Mouse (Mus musculus) ovary, adult 18-20 months (tissue): ENCODE data around the gene Lrp10.
A peak's percentile ranks its signal among the peaks of the same experiment; 100 is the strongest.

Experiments used
- DNase-seq: peaks from one replicate; pipeline ENCODE4 v3.0.0; 2022; ENCODE audit warnings: low spot score, mixed read lengths

The Lrp10 gene

DNA sequence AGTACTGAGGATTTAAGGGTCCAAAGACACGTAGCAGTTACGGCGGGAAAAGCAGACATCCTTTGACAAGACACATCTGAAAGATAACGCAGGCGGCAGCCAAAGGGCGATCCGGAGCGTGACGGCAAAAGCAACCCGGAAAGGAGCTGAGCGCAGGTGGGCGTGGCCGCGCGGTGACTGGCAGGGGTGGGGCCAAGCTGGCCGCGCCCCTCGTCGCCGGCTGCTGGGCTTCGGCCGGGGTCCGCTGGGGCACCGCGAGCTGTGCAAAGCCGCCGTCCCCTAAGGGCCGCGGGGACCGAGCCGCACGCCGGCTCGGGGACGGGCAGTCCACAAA lies at the start of gene Lrp10:
Lrp10 (plus strand) TSS at position 179 of the 334 bp plus-strand sequence.
- peak; percentile 78 for DNase-seq

DNA sequence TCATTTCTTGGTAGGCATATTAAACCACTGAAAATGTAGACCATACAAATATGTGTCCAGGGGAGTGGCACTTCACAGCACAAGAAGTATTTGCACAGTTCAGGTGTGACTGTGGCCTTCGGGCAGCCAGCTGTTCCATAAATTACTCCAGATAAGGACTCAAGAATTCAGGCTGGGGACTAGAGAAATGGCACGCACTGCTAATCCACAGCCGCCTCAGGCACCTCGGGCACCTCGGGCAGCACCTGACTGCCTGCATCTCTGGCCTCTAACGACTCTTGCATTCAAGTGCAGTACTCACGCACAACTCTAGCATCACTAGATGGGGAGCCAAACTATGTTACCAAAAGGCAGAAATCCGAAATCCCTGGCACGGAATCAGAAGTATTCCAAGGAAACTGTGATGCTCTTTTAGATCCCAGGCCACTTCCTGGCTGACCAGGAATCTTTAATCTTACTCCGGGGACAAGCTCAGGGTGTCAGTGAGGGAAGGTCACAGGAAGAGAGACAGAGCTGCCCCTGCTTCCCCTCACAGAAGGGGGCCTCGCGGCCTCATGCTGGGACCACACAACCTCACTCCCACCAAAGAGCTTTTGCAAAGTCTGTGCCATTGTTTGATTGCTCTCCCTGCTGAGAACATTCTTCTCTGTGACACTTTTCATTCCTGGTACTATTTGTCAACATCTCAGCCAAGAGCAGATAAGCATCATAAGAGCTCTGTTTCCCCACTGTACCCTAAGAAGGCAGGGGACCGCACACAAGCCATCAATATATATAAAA lies 48.5 kb upstream of the Lrp10 start:
- no peak for DNase-seq

DNA sequence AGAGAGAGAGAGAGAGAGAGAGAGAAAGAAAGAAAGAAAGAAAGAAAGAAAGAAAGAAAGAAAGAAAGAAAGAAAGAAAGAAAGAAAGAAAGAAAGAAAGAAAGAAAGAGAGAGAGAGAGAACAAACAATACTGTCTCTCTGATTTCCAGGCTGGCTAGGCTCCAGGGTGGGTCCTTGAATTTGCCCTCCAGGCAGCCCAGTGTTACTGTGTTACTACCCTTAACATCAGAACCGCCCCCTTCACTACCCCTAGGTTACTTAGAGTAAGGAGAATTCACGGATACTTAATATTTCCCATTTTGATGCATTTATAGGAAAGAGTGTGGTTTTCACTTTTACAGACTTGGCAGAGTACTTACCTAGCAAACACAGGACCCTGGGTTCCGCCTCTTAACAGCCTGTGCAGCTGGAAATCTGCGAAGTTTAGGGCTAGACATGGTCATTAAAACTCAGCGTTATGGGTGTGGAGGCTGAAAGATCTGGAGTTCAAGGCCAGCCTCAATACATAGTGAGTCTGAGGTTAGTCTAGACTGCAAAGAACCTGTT lies 47.6 kb upstream of the Lrp10 start:
- DNase-seq: no peak

DNA sequence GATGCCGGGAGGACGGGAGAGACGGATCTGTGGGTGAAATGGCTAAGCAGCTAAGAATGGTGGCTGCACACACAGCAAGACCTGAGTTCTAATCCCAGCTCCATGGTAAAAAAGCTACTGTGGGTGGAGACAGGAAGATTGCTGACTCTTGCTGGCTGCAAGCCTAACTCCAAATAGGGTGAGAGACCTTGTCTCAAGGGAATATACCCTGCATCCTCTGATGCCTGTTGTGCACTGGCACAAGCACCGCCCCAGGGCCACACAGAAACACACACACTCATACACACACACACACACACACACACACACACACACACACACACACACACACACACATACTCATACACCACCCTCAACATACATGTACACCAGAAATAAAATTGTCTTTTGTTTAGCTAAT lies 47.1 kb upstream of the Lrp10 start:
- no peak for DNase-seq

DNA sequence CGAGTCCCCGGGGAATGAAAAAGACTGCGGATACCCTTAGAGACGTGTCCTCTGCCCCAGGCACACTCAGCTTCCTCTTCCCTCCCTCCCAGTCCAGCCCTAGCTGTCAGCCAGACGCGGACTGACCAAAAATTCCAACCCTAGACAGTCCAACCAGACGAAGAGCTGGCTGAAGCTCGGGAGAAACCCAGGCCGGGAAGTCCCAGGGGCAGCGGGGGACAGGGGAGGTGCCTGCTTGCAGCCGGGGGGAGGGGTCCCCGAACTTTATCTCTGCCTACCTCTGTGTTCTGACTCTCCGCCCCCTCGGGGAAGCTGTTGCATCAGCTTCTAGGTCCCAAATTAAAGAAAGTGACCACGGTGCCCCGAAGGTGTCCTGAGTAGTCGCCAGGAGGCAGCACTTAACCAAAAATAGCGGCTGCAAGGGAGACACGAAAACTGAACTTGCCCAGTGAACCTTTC lies 46.3 kb upstream of the Lrp10 start, which contains the start of gene Slc7a7:
Slc7a7 (minus strand) TSS at position 158 of the 459 bp plus-strand sequence.
- DNase-seq: no peak

DNA sequence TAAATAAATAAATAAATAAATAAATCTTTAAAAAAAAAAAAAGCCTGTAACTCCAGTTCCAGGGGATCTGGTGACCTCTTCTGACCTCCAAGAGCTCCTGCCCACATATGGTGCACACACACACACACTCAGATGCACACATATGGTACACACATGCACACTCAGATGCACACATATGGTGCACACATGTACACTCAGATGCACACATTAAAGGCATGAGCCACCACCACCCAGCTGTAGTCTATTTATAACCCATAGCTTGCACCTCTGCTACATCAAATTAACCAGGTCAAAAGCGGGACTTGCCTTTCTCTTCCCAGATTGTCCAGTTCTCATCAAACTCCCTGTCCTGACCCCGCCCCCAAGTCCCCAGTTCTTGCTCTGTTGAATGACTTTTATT lies 42.9 kb upstream of the Lrp10 start:
- DNase-seq: no peak

DNA sequence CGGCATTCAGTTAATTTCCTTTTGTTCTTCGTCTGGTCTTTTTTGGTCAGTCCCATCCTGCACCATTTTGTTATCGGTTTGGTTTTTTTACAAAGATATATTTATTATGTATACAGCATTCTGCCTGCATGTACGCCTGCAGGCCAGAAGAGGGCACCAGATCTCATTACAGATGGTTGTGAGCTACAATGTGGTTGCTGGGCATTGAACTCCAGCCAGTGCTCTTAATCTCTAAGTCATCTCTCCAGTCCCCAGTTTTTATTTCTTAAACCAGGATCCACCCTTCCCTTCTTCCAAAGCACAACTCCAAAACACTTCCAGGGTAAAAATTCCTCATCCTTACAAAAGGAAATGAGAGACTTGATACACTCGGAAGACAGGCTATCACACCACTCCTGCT lies 40.5 kb upstream of the Lrp10 start:
- no peak for DNase-seq

DNA sequence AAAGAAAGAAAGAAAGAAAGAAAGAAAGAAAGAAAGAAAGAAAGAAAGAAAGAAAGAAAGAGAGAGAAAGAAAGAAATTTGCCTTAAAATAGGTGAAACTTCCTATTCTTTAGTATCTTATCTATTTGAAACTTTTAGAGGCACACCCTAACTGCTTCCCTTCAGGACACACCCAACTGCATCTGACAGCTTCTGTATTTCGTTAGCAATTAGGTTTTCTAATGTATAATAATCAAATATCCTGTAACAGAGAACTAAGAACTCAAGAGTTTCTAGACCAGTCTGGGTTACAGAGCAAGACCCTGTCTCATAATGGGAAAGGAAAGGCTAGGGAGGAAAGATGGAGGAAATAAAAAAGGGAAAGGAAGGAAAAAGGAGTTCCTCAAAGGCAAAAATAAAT lies 39.3 kb upstream of the Lrp10 start:
- no peak for DNase-seq

DNA sequence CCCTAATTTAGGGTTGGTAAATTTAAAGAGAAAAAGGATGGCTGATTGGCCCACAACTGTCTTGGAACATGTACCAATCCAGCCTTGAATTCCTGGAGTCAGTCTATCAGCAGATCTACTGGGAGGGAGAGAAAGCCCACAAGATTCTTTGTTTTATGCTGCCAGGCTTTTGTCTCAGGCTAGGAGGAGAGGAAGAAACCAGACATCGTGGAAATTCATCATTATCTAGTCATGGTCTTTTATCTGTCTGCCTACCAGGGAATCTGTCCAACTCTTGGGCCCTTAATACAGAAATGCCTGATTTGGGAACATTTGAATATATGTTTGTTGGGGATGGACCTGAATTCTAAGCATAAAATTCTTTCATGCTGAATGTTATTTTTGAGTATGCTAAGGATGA lies 38.4 kb upstream of the Lrp10 start:
- no peak for DNase-seq

DNA sequence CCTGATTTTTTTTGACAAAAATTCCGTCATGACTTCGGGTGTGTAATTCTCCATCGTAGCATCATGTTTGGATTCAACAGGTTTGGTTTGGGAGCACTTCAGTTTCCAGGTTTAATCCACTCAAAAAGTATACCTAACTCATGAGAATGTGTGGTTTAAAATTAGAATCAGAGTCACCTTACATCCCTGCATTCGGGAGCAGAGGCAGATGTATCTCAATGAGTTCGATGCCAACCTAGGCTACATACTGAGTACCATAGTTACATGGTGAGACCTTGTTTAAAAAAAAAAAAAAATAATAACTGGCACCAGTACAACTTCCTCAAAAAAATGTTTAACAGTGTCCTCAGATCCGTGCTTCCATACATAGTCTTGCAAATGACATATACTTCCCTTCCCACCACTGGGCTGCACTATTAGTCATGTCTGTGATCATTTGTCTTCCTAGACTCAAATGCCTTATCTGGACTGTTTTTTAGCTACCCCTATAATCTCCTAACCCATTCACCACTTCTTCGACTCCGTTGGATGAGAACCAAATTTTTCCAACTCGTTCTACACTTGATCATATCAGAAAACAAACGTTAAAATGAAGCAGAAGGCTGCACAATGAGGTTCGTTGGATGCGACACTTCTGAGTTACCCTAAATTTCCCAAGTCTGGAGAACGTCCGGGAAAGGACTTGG lies 37.8 kb upstream of the Lrp10 start:
- DNase-seq: no peak

DNA sequence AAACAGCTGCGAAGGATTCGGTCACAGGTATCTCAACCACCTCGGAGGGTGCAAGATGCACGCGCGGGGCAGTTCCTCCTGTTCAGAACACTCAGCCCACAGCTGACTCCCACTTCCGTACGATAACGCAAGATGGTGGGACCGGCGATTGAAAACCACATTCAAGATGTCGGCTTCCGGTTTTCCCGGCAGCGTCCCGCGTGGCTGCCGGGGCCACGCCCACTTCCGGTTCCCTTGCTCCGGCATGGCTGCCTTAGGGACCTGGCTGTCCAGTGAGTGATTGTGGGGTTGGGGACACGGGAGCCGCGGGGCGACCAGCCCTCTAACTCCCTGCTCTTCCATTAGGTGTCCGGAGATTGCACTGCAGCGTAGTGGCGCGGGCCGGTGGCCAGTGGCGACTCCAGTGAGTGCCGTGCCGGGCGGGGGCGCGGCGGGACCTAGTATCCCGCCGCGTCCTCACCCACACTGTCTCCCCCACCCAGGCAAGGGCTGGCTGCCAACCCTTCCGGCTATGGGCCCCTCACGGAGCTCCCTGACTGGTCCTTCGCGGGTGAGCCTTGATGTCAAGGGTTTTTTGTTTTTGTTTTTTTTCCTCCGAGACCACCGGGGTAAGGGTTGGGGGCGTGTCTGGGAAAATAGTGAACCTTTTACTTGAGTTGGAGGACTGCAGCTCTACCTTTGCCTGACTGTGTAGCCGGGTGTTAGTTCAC lies 37.1 kb upstream of the Lrp10 start, which contains the start of gene Mrpl52:
Mrpl52 (plus strand) TSS at position 221 of the 710 bp plus-strand sequence.
- peak; percentile 88 for DNase-seq

DNA sequence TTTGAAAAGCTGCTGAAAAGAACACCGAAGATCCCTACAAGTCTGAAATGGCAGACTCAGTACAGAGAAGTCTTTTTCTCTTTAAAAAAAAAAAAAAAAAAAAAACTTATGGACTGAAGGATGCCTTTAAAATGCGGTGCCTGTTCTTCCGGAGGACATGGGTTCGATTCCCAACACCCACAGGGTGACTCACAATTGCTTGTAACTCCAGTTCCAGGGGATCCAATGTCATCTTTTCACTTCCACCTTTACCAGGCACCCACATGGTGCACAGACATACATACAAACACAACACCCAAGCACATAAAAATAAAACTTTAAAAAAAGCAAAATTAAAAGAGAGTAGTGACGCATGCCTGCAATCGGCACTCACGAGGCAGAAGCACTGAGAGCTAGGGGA lies 36.2 kb upstream of the Lrp10 start:
- DNase-seq: no peak

DNA sequence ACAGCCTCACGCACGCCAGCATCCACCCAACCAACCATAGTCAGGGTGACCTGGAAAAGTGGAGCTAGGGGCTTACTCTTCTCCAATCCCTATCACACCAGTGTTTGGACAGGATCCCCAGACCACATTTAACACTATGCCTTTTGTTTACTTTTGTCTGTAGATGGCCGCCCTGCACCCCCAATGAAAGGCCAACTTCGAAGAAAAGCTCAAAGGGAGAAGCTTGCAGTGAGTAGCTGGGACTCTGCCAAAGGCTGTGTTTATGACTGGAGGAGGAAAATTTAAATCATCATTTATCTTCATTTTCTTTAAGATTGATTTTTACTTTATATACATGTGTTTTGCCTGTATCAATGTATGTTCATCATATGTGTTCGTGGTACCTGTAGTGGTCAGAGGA lies 35.5 kb upstream of the Lrp10 start:
- DNase-seq: no peak

DNA sequence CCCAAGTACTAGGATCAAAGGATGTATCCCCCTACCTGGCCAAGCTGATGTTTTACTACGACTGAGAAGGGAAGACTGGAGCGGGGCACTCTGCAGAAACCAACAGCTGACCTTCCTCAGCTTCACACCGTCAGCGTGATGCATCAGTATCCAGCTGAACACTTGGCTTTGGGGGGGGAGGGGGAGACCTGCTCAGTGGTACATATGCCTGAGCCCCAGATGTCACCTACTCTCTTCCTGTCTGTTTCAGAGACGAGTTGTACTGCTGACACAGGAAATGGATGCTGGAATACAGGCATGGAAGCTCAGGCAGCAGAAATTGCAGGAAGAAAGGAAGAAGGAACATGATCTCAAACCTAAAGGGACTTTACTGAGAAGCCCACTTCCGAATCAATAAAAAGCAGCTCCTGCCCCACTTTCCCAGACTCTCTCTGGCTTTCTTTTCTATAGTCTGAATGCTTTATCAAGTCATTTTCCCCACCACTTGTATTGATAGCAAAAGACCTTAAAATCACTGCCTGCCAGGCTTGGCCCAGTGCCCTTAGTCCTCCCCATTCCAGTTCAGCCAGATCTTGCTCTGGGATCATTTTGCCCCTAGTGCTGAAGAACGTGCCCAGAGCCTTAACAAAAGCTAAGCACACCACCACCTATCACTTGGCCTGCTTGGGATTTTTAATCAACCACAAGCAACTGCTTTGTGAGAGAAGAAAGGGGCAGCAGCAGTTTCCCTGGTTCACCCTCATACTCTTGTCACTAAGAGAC lies 34.4 kb upstream of the Lrp10 start:
- peak; percentile 44 for DNase-seq

DNA sequence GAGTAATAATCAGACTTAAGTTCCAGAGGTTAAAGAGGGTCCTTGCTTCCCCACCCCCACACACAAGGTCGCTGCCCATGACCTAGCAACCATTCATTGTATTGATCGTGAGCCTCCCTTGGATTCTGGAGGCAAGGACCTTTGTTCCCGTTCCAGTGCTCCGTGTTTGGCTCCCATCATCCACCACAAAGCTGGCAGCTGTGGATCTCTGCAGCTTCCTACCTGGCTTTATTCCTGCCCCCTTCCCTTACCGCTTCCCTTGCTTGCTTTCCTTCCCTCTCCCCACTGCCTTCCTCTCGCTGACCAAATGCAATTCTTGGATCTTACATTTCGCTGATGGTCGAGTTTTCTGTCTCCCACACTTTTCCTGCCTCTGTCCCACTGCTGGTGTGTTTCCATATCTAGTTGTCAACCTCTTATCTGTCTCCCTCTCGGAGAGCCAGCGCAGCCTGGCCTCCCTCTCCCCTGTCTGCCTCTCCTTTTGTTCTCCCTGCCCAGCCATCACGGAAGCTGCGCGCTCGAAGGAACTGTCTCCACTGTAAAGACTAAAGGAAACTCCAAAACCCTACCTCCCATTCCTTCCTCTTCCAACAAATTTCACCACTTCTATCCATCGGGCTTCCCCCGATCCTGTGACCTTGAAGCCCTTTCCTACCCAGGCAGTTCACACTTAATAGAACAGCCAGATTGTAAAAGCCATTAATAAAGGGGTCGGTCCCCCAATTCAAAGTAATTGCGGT lies 33.4 kb upstream of the Lrp10 start:
- DNase-seq: no peak

DNA sequence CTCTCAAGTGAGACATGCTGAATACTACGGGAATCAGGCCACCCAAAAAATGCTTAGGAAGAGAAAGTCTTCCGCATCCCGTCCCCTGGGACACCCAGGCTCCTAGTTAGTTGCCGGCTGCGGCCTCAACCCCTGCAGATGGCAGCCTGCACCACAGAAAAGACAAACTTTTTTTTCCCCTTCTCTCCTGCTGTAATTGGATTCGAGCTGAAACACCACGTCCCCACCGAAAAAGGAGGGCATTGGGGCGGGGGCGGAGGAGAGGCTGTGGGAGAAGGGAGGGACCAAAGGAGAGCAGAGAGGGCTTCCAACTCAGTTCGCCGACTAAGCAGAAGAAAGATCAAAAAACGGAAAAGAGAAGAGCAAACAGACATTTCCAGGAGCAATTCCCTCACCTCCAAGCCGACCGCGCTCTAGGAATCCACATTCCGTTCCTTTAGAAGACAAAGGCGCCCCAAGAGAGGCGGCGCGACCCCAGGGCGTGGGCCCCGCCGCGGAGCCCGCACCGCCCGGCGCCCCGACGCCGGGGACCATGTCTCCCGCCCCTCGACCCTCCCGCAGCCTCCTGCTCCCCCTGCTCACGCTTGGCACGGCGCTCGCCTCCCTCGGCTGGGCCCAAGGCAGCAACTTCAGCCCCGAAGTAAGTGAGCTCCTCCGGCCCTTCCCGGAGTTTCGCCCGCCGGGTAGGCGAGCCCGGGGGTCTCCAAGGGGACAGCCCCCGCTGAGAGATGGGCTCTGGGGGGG lies 32.4 kb upstream of the Lrp10 start, which contains the start of gene Mmp14:
Mmp14 (plus strand) TSS at position 279 of the 744 bp plus-strand sequence.
- peak; percentile 78 for DNase-seq

DNA sequence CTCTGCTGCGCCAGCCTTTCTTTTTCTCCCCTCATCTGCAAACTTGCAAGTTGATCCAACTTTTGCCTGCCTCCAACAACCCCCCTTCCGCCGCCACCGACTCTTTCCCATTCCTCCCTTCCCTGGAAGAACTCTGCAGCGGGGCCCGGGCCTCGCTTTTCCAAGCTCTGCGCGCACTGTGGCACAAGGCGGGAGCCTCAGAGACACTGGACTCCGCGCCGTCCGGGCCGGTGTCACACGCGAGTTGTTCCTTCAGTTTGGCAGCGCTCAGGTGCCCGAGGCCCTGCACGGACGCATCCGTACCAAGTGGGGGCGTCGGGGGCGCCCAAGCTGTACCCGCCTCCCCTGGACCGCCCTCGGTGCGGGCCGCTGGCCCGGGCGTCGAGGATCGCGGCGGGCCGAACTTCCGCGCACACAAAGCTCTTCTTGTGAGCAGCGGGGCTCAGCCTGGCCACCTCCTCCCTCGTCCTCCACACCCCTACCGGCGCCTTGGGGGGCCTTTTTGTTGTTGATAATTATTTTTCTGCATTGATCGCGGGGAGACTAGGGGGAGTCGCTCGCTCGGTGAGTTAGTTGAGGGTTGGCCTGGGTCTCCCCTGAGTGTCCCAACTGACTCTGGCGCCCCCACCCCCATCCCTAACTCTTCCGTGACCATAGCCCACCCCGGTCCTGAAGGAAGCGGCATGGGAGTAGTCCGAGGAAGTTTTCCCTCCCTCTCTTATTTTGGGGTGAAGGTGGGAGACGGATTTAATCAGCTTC lies 31.7 kb upstream of the Lrp10 start:
- DNase-seq: no peak

DNA sequence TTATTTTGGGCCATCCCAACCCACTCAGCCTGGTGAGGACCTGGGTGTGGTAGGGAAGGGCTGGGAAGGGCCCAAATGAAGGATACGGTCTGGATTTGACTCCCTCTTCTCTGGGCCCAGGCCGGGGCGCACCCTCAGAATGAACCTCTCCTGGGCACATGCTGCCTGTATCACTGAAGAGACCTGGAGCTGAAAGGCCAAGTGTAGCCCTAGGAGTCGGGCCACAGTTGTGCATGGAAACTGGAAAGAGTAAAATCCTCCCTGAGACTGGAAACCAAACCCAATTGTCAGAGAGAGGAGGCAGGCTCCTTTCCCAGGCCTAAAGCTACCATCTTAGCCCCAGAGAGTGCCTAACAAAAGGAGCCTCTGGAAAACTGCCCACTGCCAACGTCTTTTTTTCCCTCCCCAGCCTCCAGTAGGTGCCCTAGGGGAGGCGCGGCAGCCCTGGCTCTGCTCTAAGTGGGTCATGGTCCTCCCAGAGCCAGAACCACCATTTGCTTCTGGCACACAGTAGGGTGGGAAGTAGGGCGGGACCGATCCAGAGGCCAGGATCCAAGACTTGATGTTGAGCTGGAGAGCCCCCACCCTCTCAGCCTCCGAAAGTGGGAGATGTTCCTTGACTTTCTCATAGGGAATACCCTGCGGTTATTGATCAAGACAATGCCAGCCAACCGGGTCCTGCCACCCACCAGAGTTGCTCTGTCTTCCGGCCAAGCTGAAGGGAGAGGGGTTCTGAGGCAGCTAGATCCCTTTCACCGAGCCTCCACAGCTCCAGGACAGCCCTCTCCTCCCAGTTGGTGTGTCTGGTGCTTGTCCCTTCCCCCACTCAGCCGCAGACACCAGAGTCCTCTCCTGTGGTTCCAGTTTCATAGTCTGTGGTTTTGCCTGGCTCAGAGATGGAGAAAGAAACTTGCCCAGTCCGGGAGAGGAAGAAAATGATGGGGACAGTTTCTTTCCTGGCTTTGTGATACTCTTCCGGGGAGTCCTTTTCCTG lies 30.8 kb upstream of the Lrp10 start:
- DNase-seq: no peak
